Mouse (Mus musculus) embryonic facial prominence, embryonic 13.5 days (tissue): Measurements from ENCODE around the gene Hoxd13. TPM values are rescaled to one million over a fixed set of nuclear protein-coding genes. Genes with fewer than 3 reads are reported as not detected.

Experiments
- ATAC-seq: fragments of 200-750 bp; cut with Nextera tagmentation; 2 replicates; pipeline ENCODE4 v1.8.0; 2017; ENCODE audit warnings: low read depth; ENCODE audit not compliant: insufficient number of reproducible peaks, insufficient read depth, low FRiP score, low TSS enrichment
- H3K27ac ChIP-seq: fragments of 300-500 bp; sonication (generic); 2 replicates; pipeline ENCODE4 v1.5.1; 2015; ENCODE audit warnings: moderate library complexity, mild to moderate bottlenecking, inconsistent platforms
- H3K27me3 ChIP-seq: fragments of 300-500 bp; sonication (generic); 2 replicates; pipeline ENCODE4 v1.6.1; 2015; ENCODE audit warnings: mild to moderate bottlenecking, inconsistent platforms
- H3K36me3 ChIP-seq: fragments of 300-500 bp; sonication (generic); 2 replicates; pipeline ENCODE4 v1.6.1; 2015; ENCODE audit warnings: mild to moderate bottlenecking, inconsistent platforms
- H3K4me1 ChIP-seq: fragments of 300-500 bp; sonication (generic); 2 replicates; pipeline ENCODE4 v1.6.1; 2015; ENCODE audit warnings: inconsistent platforms
- H3K4me2 ChIP-seq: fragments of 300-500 bp; sonication (generic); 2 replicates; pipeline ENCODE4 v1.6.1; 2015; ENCODE audit warnings: moderate library complexity, mild to moderate bottlenecking, inconsistent platforms
- H3K4me3 ChIP-seq: fragments of 300-500 bp; sonication (generic); 2 replicates; pipeline ENCODE4 v1.5.1; 2015; ENCODE audit warnings: mild to moderate bottlenecking, inconsistent platforms
- H3K9ac ChIP-seq: fragments of 300-500 bp; sonication (generic); 2 replicates; pipeline ENCODE4 v1.6.1; 2015; ENCODE audit warnings: mild to moderate bottlenecking, inconsistent platforms
- H3K9me3 ChIP-seq: fragments of 300-500 bp; sonication (generic); 2 replicates; pipeline ENCODE4 v1.6.1; 2016; ENCODE audit warnings: inconsistent platforms
- WGBS: fragments of 180-500 bp; shearing (Covaris S2); methylation state at CpG from one replicate; pipeline ENCODE4 v1.1.7; 2015; ENCODE audit warnings: mixed read lengths; 5-methylcytosine and 5-hydroxymethylcytosine counted together
- polyA plus RNA-seq: library from polyadenylated mRNA; unstranded; fragments of >200 nt; fragmentation: Nextera tagmentation; extraction: Ambion mirVana; gene quantifications from 2 replicates; pipeline ENCODE4 v1.2.1, GENCODE M21; 2015

The Hoxd13 gene
- polyA plus RNA-seq, 1 experiment from 2014 or later = not detected

DNA sequence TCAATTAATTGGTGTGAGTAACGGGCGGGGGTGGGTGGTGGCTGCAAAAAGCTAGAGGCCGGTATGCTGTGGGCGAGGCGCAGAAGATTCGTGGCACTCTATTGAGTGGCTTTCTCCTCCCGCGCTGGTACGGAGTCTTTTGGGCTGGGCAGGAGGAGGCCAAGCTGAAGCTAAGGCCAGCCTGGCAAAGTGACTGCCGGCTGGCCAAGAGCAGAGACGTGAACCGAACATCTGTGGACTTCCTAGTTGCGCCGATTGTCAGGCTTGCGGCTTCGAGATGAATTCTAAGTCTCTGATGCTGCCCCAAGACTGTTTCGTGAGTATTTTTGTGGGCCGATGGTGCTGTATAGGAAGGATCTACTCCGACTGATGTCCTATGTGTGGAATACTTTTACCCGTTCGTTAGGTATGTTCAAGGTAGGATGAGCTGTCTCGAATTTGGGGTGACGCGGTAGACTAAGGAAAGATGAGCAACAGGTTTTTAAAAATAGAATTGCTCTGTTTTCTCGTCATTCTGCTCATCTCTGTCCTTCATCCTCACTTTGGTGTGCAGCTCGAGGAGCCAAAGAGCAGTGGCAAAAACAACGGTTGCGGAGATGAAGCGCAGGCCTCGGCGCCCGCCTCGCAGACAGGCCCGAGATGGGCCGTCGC is 794 bp upstream of the Hoxd13 start:
- peak overlapping the region; percentile 62; the same call in 1 of the 2 replicates for H3K4me2 ChIP-seq
- no peaks in the 10 kb centered on the region for H3K36me3 ChIP-seq
- peaks cover 17% of the 10 kb centered on the region for H3K4me1 ChIP-seq
- H3K9ac ChIP-seq = no peak overlapping the region
- H3K27me3 ChIP-seq = peaks cover 96% of the 10 kb centered on the region
- 2% methylated on average over 36 of the region's 36 CpGs for WGBS
- H3K4me3 ChIP-seq = peak overlapping the region; percentile 37
- ATAC-seq = no peak
- H3K9me3 ChIP-seq = no peaks in the 10 kb centered on the region
- no peak overlapping the region for H3K27ac ChIP-seq

DNA sequence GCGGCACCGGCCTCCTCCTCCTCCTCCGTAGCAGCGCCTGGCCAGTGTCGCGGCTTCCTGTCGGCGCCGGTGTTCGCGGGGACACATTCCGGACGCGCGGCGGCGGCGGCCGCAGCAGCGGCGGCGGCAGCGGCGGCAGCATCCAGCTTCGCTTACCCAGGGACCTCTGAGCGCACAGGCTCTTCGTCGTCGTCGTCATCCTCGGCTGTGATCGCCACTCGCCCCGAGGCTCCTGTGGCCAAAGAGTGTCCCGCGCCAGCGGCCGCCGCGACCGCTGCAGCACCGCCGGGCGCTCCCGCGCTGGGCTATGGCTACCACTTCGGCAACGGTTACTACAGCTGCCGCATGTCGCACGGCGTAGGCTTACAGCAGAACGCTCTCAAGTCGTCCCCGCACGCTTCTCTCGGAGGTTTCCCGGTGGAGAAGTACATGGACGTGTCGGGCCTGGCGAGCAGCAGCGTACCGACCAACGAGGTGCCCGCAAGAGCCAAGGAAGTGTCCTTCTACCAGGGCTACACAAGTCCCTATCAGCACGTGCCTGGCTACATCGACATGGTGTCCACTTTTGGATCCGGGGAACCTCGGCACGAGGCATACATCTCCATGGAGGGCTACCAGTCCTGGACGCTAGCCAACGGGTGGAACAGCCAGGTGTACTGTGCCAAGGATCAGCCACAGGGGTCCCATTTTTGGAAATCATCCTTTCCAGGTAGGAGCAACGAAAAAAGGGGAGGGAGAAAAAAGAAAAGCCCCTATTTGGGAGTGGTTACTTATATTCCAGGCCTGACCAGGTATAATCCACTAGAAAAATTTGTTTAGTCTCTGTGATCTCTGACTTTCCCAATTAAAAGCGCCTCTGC is 490 bp downstream of the Hoxd13 start:
- no peak for ATAC-seq
- H3K4me2 ChIP-seq = peak overlapping the region; percentile 62
- H3K4me3 ChIP-seq = peak overlapping the region; percentile 37
- WGBS = under 1% methylated on average over 53 of the region's 74 CpGs
- H3K36me3 ChIP-seq = no peaks in the 10 kb centered on the region
- peaks cover 18% of the 10 kb centered on the region for H3K4me1 ChIP-seq
- no peaks in the 10 kb centered on the region for H3K9me3 ChIP-seq
- no peak overlapping the region for H3K27ac ChIP-seq
- H3K9ac ChIP-seq = 0 out of 2 replicates have a peak overlapping the region, but pooled peaks have one; percentile 16
- peaks cover 96% of the 10 kb centered on the region for H3K27me3 ChIP-seq

DNA sequence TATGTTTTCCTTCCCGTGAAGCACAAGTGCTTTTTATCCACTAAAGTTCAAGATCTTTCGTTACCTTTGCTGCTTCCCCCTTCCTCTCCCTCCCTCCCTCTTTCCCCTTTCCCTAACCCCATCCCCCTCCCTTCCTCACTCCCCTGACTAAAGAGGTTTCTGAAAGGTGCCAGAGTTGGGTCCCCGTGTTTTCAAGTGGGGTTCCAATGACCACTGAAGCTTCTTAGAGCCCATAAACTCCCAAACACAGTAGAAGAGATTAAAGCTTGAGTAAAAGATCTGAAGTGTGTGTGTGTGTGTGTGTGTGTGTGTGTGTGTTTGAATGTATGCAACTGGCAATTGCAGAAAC is 1.1 kb downstream of the Hoxd13 start:
- H3K36me3 ChIP-seq = no peaks in the 10 kb centered on the region
- WGBS = 2% methylated on average over 3 of the region's 3 CpGs
- H3K4me3 ChIP-seq = no peak overlapping the region
- H3K9me3 ChIP-seq = no peaks in the 10 kb centered on the region
- no peak overlapping the region for H3K4me2 ChIP-seq
- H3K27me3 ChIP-seq = peaks cover 96% of the 10 kb centered on the region
- no peak overlapping the region for H3K27ac ChIP-seq
- H3K4me1 ChIP-seq = peaks cover 18% of the 10 kb centered on the region
- ATAC-seq = no peak
- H3K9ac ChIP-seq = no peak overlapping the region

DNA sequence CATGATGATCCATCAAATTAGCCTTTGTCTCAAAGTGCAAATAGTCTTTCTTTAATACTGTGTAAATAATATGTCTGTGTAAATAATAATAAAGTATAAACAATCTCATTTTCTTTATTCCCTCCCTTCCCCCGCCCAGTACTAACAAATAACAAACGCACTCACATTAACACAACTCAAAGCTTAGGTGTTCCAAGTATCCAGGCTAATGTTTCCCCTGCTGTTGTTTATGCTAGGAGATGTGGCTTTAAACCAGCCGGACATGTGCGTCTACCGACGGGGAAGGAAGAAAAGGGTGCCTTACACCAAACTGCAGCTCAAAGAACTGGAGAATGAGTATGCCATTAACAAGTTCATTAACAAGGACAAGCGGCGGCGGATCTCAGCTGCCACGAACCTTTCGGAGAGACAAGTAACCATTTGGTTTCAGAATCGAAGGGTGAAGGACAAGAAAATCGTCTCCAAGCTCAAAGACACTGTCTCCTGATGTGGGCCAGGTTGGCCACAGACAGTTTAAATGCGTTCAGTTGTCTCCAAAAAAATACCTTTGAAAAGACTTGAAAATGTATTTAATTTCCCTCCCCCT is 1.6 kb downstream of the Hoxd13 start:
- Histone ChIP-seq H3K4me3 (no peak overlapping the region), H3K9me3 (no peaks in the 10 kb centered on the region), H3K27me3 (peaks cover 96% of the 10 kb centered on the region), H3K4me2 (no peak overlapping the region), H3K4me1 (peaks cover 18% of the 10 kb centered on the region), H3K9ac (no peak overlapping the region), H3K27ac (no peak overlapping the region), H3K36me3 (no peaks in the 10 kb centered on the region)
- no peak for ATAC-seq
- WGBS = 1% methylated on average over 14 of the region's 14 CpGs

DNA sequence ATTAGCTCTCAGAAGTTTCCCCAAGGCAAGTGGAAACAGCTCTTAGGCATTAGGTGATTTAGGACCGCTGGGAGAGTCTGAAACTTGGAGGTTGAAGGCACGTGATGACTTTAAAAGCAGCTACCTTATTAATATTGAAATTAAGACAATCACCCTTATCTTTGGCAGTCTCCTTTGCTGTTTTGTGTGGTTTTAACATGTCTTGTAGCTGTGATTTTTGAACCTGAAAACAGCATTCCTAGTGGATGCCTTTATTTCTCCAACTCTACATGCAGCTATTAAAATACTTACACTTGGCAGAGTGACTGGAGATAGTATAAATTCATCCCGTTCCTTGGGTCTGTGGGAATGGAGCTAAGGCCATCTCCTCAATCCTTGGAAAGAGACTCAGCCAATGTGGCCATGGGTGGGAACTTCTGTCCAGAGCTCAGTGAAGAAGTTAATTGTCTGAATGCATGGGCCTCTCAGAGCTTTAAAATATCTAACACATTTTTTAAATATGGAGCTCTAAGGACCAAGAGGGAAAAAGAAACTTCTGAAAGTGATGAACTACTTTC is 2.6 kb downstream of the Hoxd13 start:
- Histone ChIP-seq H3K9ac (no peak overlapping the region), H3K4me3 (no peak overlapping the region), H3K27ac (no peak overlapping the region), H3K36me3 (no peaks in the 10 kb centered on the region), H3K4me1 (peaks cover 21% of the 10 kb centered on the region), H3K4me2 (no peak overlapping the region), H3K9me3 (no peaks in the 10 kb centered on the region), H3K27me3 (peaks cover 97% of the 10 kb centered on the region)
- ATAC-seq = no peak
- WGBS = 3% methylated on average over 3 of the region's 3 CpGs

DNA sequence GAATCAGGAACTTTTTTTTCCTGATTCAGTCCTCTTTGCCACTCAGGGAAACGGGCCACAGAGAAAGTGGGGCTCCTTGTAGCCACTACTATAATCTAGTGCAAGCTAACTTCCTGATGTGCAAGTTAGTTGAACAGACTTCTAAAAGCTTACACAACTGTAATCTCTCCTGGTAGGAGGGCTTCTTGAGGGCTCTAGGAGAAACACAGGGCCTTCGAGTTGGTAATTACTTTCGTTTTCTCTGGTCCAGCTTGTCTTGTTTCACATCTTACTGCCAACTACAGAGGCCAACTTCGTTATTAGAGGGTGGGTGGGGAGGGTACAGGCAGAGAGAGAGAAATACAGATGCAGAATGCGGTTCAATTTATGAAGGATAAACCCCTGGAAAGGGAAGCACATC is 3.7 kb downstream of the Hoxd13 start:
- ATAC-seq = no peak
- H3K9ac ChIP-seq = no peak overlapping the region

DNA sequence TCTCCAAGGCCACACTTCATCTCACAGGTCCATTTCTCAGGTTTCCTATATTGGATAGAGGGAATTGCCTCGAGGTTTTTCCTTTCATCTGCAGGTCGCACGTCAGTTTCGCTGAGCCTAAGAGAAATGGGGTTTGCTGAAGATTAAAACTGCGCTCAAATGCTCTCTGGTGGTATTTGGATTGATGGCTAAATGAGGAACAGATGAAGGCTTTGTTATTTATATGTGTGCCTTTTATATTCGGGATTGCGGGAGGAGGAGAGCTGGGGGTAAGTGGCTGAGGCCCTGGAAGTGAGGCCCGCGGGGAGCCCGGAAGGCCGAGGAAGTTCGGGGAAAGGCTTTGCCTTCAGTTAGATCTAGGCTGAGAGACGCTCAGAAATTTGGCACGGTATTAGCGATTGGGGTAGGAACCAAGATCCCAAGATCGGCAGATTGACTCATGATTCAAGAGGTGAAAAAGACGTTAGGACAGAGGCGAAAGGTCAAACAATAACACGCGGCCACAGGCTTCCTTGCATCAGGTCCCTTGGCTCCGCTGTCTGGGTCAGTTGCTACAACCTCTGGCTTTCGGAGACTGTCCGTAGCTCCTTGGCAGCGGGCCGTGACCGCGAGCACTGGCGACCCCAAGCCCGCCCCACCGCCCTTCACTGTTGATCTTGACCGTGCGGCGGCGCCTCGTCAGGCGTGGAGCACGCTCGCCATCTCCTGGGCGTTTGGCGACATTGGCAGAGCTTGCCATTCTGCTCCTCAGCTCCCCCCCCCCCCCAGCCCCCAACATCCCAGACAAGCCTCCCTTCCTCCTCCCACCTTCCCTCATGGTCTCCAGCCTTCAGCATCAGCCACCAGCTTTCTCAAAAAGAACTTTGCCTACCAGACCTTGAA is 4.6 kb downstream of the Hoxd13 start:
- Histone ChIP-seq H3K36me3 (no peaks in the 10 kb centered on the region), H3K4me1 (peaks cover 19% of the 10 kb centered on the region), H3K4me2 (peak overlapping the region; percentile 63), H3K27ac (no peak overlapping the region), H3K9me3 (no peaks in the 10 kb centered on the region), H3K9ac (no peak overlapping the region), H3K4me3 (peak overlapping the region; percentile 38), H3K27me3 (peaks cover 99% of the 10 kb centered on the region)
- peak; percentile 53; the same call in 1 of the 2 replicates for ATAC-seq
- 1% methylated on average over 39 of the region's 40 CpGs for WGBS

More for the DNA sequence above, 3.7 kb downstream of the Hoxd13 start:
- H3K4me3 ChIP-seq = no peak overlapping the region
- no peak overlapping the region for H3K27ac ChIP-seq
- no peak overlapping the region for H3K4me2 ChIP-seq
- H3K4me1 ChIP-seq = peaks cover 21% of the 10 kb centered on the region
- H3K36me3 ChIP-seq = no peaks in the 10 kb centered on the region
- no peaks in the 10 kb centered on the region for H3K9me3 ChIP-seq
- WGBS = 5% methylated on average over 5 of the region's 5 CpGs
- H3K27me3 ChIP-seq = peaks cover 99% of the 10 kb centered on the region

DNA sequence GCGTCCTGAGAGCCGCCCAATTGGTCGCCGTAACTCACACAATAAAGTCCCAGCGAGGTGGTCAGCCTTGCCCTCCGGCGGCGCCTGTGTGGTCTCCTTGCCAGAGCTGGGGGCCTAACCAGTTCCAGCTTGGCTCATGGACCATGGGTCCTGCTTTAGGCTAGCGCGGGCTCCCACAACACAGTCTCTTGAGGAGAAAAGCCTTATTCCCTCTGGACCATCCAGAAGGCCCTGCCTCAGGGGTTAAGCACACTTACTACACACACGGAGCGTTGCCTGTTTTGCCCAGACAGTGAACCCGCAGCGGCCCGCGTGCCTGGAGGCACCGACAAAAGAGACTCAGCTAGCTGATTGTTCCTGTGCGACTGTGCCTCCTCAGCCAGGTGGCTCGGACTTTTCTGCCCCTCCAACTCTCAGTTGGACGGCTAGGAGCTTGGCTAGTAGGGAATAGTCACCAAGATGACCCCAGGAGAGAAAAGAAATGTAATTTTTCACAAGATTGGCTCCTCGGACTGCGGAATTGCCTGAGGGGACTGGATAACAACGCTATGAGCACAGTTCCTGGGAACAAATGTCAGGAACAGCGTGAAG is 5.8 kb downstream of the Hoxd13 start:
- Histone ChIP-seq H3K9me3 (no peaks in the 10 kb centered on the region), H3K4me2 (no peak overlapping the region), H3K36me3 (no peaks in the 10 kb centered on the region), H3K4me1 (0 out of 2 replicates have a peak, but pooled peaks cover 9% of the 10 kb centered on the region), H3K27me3 (peaks cover 99% of the 10 kb centered on the region), H3K27ac (no peak overlapping the region), H3K9ac (no peak overlapping the region), H3K4me3 (no peak overlapping the region)
- WGBS = under 1% methylated on average over 24 of the region's 24 CpGs
- ATAC-seq = no peak

DNA sequence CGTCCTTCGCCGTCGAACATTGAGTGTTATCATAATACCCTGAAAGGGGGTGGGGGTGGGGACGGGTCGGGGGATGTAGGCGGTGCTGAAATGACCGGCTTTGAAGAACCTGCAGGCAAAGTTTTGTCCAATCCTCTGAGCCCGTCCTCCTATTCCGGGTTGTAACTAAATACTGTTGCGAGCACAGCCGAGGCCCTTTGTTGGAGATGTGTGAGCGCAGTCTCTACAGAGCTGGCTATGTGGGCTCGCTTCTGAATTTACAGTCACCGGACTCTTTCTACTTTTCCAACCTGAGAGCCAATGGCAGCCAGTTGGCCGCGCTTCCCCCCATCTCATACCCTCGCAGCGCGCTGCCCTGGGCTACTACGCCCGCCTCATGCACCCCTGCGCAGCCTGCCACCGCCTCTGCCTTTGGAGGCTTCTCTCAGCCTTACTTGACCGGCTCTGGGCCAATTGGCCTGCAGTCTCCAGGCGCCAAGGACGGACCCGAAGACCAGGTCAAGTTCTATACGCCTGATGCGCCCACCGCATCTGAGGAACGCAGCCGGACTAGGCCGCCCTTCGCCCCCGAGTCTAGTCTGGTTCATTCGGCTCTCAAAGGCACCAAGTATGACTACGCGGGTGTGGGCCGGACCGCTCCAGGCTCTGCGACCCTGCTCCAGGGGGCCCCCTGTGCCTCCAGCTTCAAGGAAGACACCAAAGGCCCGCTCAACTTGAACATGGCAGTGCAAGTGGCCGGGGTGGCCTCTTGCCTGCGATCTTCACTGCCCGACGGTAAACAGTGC is 7.0 kb downstream of the Hoxd13 start, which contains the start of gene Hoxd12:
Gene Hoxd12 (plus strand): TSS at position 133 of the 785 bp plus-strand sequence.
- ATAC-seq = no peak
- no peak within 1 kb of the TSS for H3K4me2 ChIP-seq
- no peak within 1 kb of the TSS for H3K4me3 ChIP-seq
- WGBS = 1% methylated on average over 47 of the region's 47 CpGs
- H3K9ac ChIP-seq = no peak within 1 kb of the TSS
- H3K36me3 ChIP-seq = no peaks in the 10 kb centered on the region
- no peaks in the 10 kb centered on the region for H3K9me3 ChIP-seq
- H3K27ac ChIP-seq = no peak within 1 kb of the TSS
- peaks cover 99% of the 10 kb centered on the region for H3K27me3 ChIP-seq
- H3K4me1 ChIP-seq = 0 out of 2 replicates have a peak, but pooled peaks cover 15% of the 10 kb centered on the region

DNA sequence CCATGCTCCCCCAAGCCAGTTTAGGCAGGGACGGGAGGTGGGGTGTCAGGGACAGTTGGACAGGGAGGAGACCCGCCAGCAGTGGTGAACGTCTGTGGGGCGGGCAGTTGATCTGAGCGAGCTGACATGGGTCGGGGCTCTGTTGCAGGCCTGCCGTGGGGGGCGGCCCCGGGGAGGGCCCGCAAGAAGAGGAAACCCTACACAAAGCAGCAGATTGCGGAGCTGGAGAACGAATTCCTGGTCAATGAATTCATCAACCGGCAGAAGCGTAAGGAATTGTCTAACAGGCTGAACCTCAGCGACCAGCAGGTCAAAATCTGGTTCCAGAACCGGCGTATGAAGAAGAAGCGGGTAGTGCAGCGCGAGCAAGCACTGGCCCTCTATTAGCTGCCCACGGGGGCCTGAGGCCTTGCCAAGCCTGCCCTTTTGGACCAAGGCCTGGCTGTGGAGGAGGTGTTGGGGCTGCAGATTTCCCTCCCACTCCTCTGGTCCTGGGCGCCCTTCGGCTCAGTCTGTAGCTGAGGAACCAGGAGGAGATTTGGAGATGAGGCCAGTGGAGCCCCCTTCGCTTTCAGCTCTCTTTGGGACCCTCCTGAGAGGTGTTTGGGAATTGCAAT is 7.7 kb downstream of the Hoxd13 start:
- H3K36me3 ChIP-seq = no peaks in the 10 kb centered on the region
- no peak overlapping the region for H3K9ac ChIP-seq
- ATAC-seq = peak; percentile 38; the same call in 1 of the 2 replicates
- 0 out of 2 replicates have a peak, but pooled peaks cover 15% of the 10 kb centered on the region for H3K4me1 ChIP-seq
- H3K4me2 ChIP-seq = no peak overlapping the region
- 5% methylated on average over 24 of the region's 24 CpGs for WGBS
- H3K9me3 ChIP-seq = no peaks in the 10 kb centered on the region
- H3K27me3 ChIP-seq = peaks cover 100% of the 10 kb centered on the region
- no peak overlapping the region for H3K4me3 ChIP-seq
- H3K27ac ChIP-seq = no peak overlapping the region
